Mouse (Mus musculus) heart, embryonic 16.5 days (tissue): Measurements from ENCODE around the gene Ppp1r14b. TPM values are rescaled to one million over a fixed set of nuclear protein-coding genes. Genes with fewer than 3 reads are reported as not detected.

ENCODE experiments used
- ATAC-seq: fragments of 200-750 bp; cut with Nextera tagmentation; replicated peaks from 2 replicates; pipeline ENCODE4 v1.8.0; 2017; ENCODE audit warnings: moderate number of reproducible peaks; ENCODE audit not compliant: insufficient read depth, low FRiP score; ENCODE audit errors: extremely low read depth
- H3K27ac ChIP-seq: fragments of 300-500 bp; sonication (generic); 2 replicates; pipeline ENCODE4 v1.5.1; 2014; ENCODE audit warnings: mild to moderate bottlenecking, low read length, control low read depth, moderate library complexity
- H3K27me3 ChIP-seq: fragments of 300-500 bp; sonication (generic); 2 replicates; pipeline ENCODE4 v1.6.1; 2014; ENCODE audit warnings: low read length, mixed read lengths; ENCODE audit not compliant: control insufficient read depth, insufficient read depth
- H3K36me3 ChIP-seq: fragments of 300-500 bp; sonication (generic); 2 replicates; pipeline ENCODE4 v1.6.1; 2014; ENCODE audit not compliant: control insufficient read depth, insufficient read depth
- H3K4me1 ChIP-seq: fragments of 300-500 bp; sonication (generic); 2 replicates; pipeline ENCODE4 v1.6.1; 2014; ENCODE audit warnings: low read length, mixed read lengths; ENCODE audit not compliant: control insufficient read depth, insufficient read depth
- H3K4me2 ChIP-seq: fragments of 300-500 bp; sonication (generic); 2 replicates; pipeline ENCODE4 v1.6.1; 2014; ENCODE audit warnings: low read depth, mild to moderate bottlenecking, control low read depth, low read length
- H3K4me3 ChIP-seq: fragments of 300-500 bp; sonication (generic); 2 replicates; pipeline ENCODE4 v1.5.1; 2014; ENCODE audit warnings: mild to moderate bottlenecking, control low read depth, low read length
- H3K9ac ChIP-seq: fragments of 300-500 bp; sonication (generic); 2 replicates; pipeline ENCODE4 v1.6.1; 2014; ENCODE audit warnings: low read length, control low read depth
- H3K9me3 ChIP-seq: fragments of 300-500 bp; sonication (generic); replicated peaks from 2 replicates; pipeline ENCODE4 v1.6.1; 2016; ENCODE audit warnings: low read length; ENCODE audit not compliant: control insufficient read depth
- whole genome bisulfite sequencing: fragments of 180-500 bp; shearing (Covaris S2); extraction: QIAGEN DNeasy Blood & Tissue Kit; methylation state at CpG from one replicate; pipeline ENCODE4 v1.1.7; 2014; 5-methylcytosine and 5-hydroxymethylcytosine counted together
- polyA plus RNA-seq: library from polyadenylated mRNA; unstranded; fragments of >200 nt; fragmentation: Nextera tagmentation; extraction: Ambion mirVana; gene quantifications from 2 replicates; pipeline ENCODE4 v1.2.1, GENCODE M21; 2015

Gene Ppp1r14b
- polyA plus RNA-seq, 1 experiment from 2014 or later: 68.9 TPM

- H3K27ac ChIP-seq: no peak overlapping the region
- 5% methylated on average over 58 of the region's 58 CpGs for WGBS
Measured at GRCm38 (mm10) chr19:6933436-6934194, 41.2 kb upstream of the Ppp1r14b start.

GRCm38 (mm10) chr19:6934195-6934977 lies 40.4 kb upstream of the Ppp1r14b start, which contains the start of gene Kcnk4:
Kcnk4 (minus strand) TSS chr19:6934515.
- H3K4me3 ChIP-seq: peak within 1 kb of the TSS; percentile 48
- no peaks in the 10 kb centered on the region for H3K36me3 ChIP-seq
- WGBS: 9% methylated on average over 23 of the region's 23 CpGs
- peak within 1 kb of the TSS; percentile 80 for H3K4me2 ChIP-seq
- H3K27ac ChIP-seq: no peak within 1 kb of the TSS
- peak within 1 kb of the TSS; percentile 49 for H3K9ac ChIP-seq
- no peak for ATAC-seq
- peaks cover 48% of the 10 kb centered on the region for H3K27me3 ChIP-seq
- no peaks in the 10 kb centered on the region for H3K9me3 ChIP-seq
- peaks cover 10% of the 10 kb centered on the region for H3K4me1 ChIP-seq

More at GRCm38 (mm10) chr19:6933436-6934194, 41.2 kb upstream of the Ppp1r14b start:
- H3K27me3 ChIP-seq: peaks cover 51% of the 10 kb centered on the region
- no peaks in the 10 kb centered on the region for H3K9me3 ChIP-seq
- H3K4me2 ChIP-seq: peak overlapping the region; percentile 80
- peak; percentile 64 for ATAC-seq
- H3K4me3 ChIP-seq: peak overlapping the region; percentile 48
- H3K4me1 ChIP-seq: peaks cover 10% of the 10 kb centered on the region
- H3K36me3 ChIP-seq: no peaks in the 10 kb centered on the region
- H3K9ac ChIP-seq: peak overlapping the region; percentile 49

GRCm38 (mm10) chr19:6936299-6936698 lies 38.5 kb upstream of the Ppp1r14b start:
- Histone ChIP-seq H3K4me3 (no peak overlapping the region), H3K4me2 (no peak overlapping the region), H3K9ac (no peak overlapping the region), H3K27ac (no peak overlapping the region), H3K9me3 (no peaks in the 10 kb centered on the region), H3K4me1 (peaks cover 22% of the 10 kb centered on the region), H3K27me3 (peaks cover 40% of the 10 kb centered on the region), H3K36me3 (no peaks in the 10 kb centered on the region)
- no peak for ATAC-seq
- 16% methylated on average over 3 of the region's 3 CpGs for WGBS

- Histone ChIP-seq H3K4me2 (no peak overlapping the region), H3K4me1 (peaks cover 24% of the 10 kb centered on the region), H3K27me3 (peaks cover 26% of the 10 kb centered on the region), H3K9me3 (no peaks in the 10 kb centered on the region), H3K36me3 (no peaks in the 10 kb centered on the region), H3K9ac (no peak overlapping the region), H3K4me3 (no peak overlapping the region), H3K27ac (no peak overlapping the region)
- no peak for ATAC-seq
- 78% methylated on average over 16 of the region's 16 CpGs for WGBS
Measured at GRCm38 (mm10) chr19:6937541-6938465, 37.0 kb upstream of the Ppp1r14b start.

- Histone ChIP-seq H3K4me1 (peaks cover 18% of the 10 kb centered on the region), H3K9ac (peak overlapping the region; percentile 10; the same call in 1 of the 2 replicates), H3K27ac (no peak overlapping the region), H3K4me2 (no peak overlapping the region), H3K9me3 (no peaks in the 10 kb centered on the region), H3K27me3 (peaks cover 15% of the 10 kb centered on the region), H3K36me3 (no peaks in the 10 kb centered on the region), H3K4me3 (no peak overlapping the region)
- 87% methylated on average over 20 of the region's 20 CpGs for WGBS
- no peak for ATAC-seq
Measured at GRCm38 (mm10) chr19:6939106-6940002, 35.4 kb upstream of the Ppp1r14b start.

- no peaks in the 10 kb centered on the region for H3K36me3 ChIP-seq
- H3K9ac ChIP-seq: peak overlapping the region; percentile 84
- H3K4me3 ChIP-seq: peak overlapping the region; percentile 85
- ATAC-seq: no peak
- H3K4me1 ChIP-seq: peaks cover 18% of the 10 kb centered on the region
- H3K4me2 ChIP-seq: peak overlapping the region; percentile 91
- peak overlapping the region; percentile 50; the same call in 1 of the 2 replicates for H3K27ac ChIP-seq
- H3K27me3 ChIP-seq: peaks cover 5% of the 10 kb centered on the region; the same call in 1 of the 2 replicates
- 19% methylated on average over 28 of the region's 29 CpGs for WGBS
- H3K9me3 ChIP-seq: no peaks in the 10 kb centered on the region
Measured at GRCm38 (mm10) chr19:6940396-6941351, 34.1 kb upstream of the Ppp1r14b start.

- H3K4me1 ChIP-seq: peaks cover 18% of the 10 kb centered on the region
- peak within 1 kb of the TSS; percentile 98 for H3K27ac ChIP-seq
- H3K9me3 ChIP-seq: no peaks in the 10 kb centered on the region
- peak within 1 kb of the TSS; percentile 85 for H3K4me3 ChIP-seq
- no peaks in the 10 kb centered on the region for H3K27me3 ChIP-seq
- H3K36me3 ChIP-seq: 0 out of 2 replicates have a peak, but pooled peaks cover under 1% of the 10 kb centered on the region
- H3K4me2 ChIP-seq: peak within 1 kb of the TSS; percentile 91
- under 1% methylated on average over 81 of the region's 83 CpGs for WGBS
- peak; percentile 86 for ATAC-seq
- peak within 1 kb of the TSS; percentile 95 for H3K9ac ChIP-seq
Measured at GRCm38 (mm10) chr19:6941372-6942248, 33.2 kb upstream of the Ppp1r14b start, which contains the start of gene Bad. Bad (plus strand) TSS chr19:6941861.
